In the genomic region with DNA sequence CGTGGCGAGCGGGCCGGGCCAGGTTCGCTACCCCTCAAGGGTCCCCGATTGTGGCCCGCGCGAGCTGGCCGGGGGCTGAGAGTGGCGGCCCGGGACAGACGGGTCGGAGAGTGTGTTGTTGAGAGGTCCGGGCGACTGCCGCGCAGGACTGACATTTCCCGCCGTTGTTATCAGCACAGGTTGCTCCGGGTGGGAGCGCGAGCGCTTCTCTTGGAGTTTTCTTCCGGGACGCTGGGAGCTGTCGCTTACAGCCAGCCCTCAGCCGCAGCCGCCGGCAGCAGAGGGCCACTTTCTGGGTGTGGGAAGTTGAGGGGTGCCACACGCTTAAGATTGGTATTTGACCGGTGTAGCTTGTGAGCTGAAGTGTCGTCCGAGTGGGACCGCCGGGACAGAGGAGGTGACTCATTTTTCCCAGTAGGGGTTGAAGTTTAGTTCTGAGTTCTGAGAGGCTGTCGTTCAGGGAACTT, we compare ENCODE assay signal across 1 mouse cellular context.
TF ChIP-seq lines count a peak whose summit lies in the region.

No protein-coding gene starts in this region.

TF ChIP-seq in CH12.LX, 34 proteins besides CTCF, POLR2A, EP300 and RAD21 (continued from another document):
- TF ChIP-seq ZKSCAN1 (IDR thresholded peaks at IDR 0.05; ENCODE audit: borderline replicate concordance, low read depth, low read length) (no peak), NRF1 (IDR thresholded peaks at IDR 0.05; ENCODE audit: low read depth, low read length) (no peak), GABPA (IDR thresholded peaks at IDR 0.05; ENCODE audit: insufficient replicate concordance, low read depth, low read length) (no peak), USF2 (conservative IDR thresholded peaks at IDR 0.05; ENCODE audit: low read depth, low read length) (no peak), IRF4 (IDR thresholded peaks at IDR 0.05; ENCODE audit: low read depth, low read length) (peak; percentile 64), ZMIZ1 (IDR thresholded peaks at IDR 0.05; ENCODE audit: low read depth, low read length) (no peak), E2F4 (IDR thresholded peaks at IDR 0.05; ENCODE audit: insufficient replicate concordance, low read depth, low read length) (no peak), JUND (conservative IDR thresholded peaks at IDR 0.05; ENCODE audit: low read depth, low read length) (peak; percentile 94), MAZ (IDR thresholded peaks at IDR 0.05; ENCODE audit: low read depth, low read length) (0 out of 2 replicates have a peak, but pooled peaks have one; percentile 22), RCOR1 (conservative IDR thresholded peaks at IDR 0.05; ENCODE audit: low read depth, low read length) (0 out of 2 replicates have a peak, but pooled peaks have one; percentile 22), ETS1 (conservative IDR thresholded peaks at IDR 0.05; ENCODE audit: low read depth, low read length) (peak; percentile 40; the same call in 1 of the 2 replicates), USF1 (IDR thresholded peaks at IDR 0.05; ENCODE audit: low read depth, low read length) (no peak)
